Mouse (Mus musculus): ENCODE data around the gene Plxna4.
A peak's percentile ranks its signal among the peaks of the same experiment; 100 is the strongest.
"Not testable (repeated sequence)": the region's sequence is repeated elsewhere in the genome, so short reads cannot be mapped to it uniquely, and the experiment has no call there.

The Plxna4 gene

DNA sequence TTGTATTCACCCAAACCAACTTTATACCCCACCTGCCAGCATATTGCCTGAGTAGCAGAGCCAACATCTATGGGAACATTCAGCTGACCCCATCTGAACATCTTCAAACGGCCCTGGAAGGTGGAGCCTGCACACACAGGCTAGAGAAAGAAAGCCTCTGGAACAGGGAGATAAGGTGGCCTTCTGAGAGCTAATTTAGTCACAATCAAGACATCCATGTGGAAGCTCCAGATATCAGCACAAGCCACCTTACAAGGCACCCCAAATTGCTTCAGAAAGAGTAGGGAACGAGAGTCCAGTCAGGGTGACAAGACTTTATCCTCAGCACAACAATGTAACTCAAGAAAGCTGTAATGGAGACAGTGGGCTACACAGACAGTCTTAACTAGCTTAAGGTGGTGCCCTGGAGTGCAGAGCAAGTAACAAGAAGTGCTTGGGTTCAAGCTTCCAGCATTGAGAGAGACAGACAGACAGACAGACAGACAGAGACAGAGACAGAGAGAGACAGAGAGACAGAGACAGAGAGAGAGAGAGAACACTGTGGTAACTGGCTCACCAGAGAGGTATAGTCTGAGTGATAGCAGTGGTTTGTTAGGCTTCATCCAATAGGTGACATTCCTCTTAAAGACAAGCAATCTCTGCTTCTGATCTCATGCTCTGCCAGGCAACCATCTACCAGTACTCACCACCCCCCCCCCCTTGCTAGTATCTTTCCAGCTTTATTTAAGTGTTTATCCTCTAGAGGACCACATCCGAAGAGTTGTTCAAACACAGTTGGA lies 53.8 kb downstream of the Plxna4 start:
- no peak for DNase-seq

DNA sequence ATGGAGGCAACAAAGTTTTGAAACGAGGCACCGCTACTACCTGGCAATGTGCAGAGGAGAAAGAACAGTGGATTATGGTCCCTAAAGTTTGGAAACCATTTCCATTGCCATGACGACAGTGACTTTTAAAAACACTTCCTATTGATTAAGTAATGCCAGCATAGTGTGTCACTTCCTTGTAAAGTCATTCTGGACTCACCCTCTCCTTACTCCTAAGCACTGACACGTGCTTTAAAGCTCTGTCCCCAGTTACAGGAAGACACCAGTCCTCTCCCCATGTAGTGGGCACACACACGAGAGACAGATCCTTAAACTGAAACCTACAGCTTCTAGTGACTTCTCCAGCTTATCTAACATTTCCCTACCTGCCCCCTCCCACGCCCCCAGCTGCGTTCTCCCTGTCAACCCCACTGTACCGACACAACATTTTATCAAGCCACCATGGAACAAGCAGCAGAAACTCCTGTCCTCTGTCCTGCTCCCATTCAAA lies 59.9 kb downstream of the Plxna4 start:
- no peak for DNase-seq

DNA sequence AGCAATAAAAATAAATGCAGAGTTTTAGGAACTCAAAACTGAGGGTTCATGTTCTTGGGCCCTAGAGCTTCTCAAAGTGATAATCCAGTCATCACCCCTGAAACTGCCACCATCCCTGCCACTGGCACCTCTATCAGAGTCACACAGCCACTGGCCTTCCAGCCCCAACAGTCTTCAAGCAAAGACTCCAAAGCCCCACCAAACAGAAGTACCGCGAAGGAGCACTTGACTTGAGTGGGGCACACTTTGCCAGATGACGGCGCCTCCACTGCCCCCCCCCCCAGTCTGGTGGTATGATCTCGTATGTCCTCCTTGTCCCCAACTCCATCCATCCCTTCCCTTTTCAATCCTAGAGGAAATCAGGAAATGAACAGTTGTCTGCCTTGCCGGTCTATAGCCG lies 60.5 kb downstream of the Plxna4 start:
- DNase-seq: no peak

DNA sequence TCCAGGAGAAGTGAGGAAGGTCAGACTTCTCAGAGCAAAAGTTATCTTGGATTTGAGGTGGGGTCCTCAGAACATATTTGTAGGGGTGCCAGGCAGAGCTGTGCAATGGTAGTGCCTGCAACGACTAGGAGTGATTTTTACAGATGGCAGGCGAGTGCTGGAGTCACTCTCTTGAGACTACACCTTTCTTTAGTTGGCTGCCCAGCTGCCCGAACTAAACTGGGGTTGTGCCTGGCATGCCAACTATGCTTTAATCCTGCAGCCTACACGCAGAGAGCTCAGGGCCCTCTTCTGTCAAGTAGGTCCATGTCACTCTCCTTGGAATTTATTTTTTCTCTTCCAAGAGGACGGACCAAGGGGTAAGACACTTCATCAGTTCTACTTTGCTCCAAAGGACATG lies 61.2 kb downstream of the Plxna4 start:
- no peak for DNase-seq

DNA sequence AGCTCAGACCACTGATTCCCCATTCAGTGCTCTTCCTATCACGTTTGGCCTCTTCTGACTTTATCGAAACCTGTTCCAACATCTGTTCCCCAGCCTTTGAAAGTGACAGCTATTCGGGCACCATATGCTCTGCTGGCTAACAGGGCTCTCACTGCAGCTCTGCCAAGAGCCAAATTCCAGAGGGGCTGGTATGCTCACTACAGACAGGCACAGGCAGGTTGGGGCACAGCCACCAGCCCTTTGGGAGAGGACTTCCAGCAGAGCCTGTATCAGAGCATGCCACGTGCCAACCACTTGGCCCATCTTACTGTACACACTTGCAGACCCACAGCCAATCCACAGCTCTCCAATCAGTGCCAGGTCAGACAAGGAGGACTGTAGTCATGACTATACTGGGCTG lies 67.9 kb downstream of the Plxna4 start:
- DNase-seq: no peak

DNA sequence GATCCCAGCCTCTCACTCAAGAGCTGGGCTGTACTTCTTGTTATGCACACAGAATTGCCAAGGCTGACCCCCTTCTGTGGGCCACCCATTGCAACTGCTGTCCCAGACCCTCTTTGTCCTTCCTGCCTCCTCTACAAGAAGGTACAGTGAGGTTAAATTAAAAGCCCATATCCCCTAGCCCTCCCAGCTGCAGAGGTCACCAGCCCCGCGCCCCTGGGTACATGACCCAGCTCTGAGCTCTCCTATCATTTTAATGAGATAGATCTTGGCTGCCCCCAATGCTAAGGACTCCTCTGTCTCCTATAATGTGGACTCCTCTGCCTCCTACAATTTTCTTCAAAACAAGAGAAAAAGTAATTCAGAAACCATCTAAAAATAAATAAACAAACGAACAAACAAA lies 69.4 kb downstream of the Plxna4 start:
- DNase-seq: no peak

DNA sequence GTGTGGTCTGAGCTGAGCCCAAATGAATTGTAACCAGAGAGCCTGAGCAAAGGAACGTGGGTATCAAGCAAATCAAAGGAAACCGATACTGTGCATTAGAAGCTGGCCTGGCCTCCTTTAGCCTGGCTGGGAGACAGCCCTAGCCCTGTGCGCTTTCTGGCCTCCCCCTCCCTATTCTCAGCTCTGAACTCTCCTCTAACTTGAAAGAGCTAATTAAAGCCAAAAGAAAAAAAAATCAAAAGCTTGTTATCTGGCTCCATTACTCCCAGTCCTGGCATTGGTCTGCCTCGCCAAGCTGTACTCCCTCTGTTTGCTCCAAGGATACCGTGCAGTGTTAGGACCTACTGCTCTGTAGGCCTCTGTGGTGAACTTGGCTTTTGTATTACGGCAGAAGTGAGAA lies 73.9 kb downstream of the Plxna4 start:
- no peak for DNase-seq

DNA sequence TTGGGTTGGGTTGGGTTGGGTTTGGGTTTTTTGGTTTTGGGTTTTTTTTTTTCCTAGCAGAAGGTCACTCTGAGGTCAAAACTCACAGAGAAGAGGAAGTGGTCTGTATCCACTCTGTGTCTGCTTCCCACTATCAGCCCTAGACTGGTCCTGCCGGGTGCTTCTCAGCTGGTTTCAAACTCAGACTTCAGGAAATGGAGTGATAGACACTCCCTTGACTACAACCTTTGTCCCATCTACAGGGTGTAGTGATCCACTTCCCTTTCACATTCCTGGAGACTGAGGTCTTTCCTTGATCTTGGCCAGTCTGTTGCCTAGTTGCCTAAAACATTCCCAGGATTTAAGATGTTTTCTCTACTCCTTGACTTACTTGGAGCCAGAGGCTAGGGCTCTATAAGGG lies 76.0 kb downstream of the Plxna4 start:
- no peak for DNase-seq

DNA sequence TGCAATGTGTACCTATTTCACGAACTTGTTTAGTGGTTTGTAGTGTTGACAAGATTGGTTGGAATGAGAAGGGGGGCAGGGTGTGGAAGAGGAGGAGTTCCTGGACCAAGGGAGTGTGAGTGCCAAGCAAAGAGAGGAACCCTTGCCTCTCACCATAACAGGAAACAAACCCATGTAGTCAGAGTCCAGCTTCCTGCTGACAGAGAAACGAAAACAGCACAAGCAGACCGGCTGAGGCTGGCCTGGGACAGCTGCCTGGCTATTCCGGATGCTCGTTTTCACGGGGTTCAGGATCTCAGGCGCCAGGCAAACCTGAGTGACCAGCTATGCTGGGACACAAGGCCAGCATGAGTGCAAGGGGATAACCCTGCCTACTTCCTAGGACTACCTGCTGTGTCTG lies 77.1 kb downstream of the Plxna4 start:
- DNase-seq: no peak

DNA sequence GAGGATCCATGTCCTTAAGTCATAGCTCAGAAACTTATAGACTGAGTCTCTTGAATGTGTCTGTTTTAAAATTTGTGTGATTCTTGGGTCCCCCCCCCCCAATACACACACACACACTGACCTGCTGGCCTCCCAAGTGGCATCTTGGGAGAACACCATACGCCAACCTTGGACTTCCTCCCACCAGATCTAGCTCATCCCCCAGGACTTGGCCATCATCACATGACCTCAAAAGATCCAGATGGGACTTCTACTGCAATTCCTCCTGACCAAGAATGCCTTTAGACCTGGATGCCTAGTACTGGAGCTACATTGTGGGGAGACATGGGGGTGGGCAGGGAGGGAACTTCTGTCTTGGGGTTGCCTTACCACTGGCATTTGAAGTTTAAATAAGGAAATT lies 77.5 kb downstream of the Plxna4 start:
- no peak for DNase-seq

DNA sequence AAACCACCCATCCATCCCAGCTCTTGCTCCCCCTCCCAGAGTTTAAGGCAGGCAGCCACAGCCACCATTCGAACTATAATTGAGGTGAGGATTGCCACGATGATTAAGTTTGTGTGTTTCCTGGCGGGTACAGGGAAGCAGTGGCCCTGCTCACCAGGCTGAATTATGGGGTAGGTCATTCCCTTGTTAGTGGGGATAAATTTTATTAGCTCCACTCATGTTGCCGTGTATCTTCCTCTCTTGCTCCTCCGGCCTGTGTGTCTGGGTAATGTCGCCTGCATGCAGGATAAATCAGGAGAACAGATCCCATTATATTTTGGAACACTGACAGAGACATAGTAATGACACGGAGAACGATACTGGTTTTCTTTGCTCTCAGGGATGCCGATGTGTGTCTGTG lies 78.9 kb downstream of the Plxna4 start:
- no peak for DNase-seq

DNA sequence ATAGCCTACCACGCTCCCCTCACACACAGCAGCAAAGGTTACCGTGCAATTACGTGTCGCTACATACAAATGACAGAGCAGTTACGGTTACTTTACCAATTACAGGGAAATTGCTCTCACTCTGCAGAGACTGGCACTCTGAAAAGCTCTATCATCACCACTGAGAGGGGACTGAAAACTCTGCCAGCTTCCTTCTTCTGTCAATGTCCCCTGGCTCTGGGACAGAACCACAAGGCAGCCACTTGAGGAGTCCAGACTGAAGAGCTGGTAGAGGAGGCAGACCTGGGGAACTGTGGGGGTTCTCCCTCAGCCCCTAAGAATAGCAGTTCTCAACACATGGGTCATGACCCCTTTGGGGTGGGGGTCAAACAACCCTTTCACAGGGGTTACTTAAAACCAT lies 83.0 kb downstream of the Plxna4 start:
- no peak for DNase-seq

DNA sequence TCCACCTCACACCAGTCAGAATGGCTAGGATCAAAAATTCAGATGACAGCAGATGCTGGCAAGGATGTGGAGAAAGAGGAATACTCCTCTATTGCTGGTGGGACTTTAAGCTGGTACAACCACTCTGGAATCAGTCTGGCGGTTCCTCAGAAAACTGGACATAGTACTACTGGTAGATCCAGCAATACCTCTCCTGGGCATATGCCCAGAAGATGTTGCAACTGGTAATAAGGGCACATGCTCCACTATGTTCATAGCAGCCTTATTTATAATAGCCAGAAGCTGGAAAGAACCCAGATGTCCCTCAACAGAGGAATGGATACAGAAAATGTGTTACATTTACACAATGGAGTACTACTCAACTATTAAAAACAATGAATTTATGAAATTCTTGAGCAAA lies 86.8 kb downstream of the Plxna4 start:
- DNase-seq: not testable (repeated sequence)

DNA sequence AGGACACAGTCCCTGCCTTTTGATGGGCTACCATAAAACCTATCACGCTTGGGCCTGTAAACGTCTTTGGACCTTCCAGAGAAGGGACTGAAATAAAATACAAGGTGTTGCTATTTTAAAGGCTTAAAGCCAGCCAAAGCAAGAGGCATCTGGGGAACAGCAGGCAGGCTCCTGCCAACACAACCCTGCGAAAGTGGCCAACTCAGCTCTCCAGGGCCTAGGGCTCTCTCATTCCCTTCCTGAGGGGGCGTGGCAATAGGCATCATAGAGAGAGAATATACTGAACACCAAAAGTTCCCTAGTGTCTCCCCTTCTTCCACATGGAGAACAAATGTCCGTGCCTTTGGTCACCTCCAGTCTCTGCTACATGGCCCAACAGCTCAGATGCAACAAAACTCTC lies 89.9 kb downstream of the Plxna4 start:
- no peak for DNase-seq

DNA sequence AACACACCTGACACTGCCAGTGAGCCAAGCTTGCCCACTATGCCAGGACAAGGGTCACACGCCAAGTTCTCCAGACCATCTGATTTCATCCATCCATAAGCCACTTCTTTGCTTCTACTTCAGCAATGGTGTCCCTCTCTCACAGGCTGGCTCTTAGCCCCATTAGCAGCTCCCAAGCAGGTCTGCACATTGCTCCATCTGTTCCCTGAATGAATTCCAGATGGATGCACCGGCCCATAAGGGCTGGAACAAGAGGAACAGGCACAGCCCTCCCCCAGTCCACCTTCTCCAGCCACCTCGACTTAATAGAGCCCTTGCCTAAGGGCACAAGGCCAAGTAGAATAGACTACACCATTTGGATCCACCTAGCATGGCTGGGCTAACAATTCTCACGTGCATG lies 91.9 kb downstream of the Plxna4 start:
- DNase-seq: no peak

DNA sequence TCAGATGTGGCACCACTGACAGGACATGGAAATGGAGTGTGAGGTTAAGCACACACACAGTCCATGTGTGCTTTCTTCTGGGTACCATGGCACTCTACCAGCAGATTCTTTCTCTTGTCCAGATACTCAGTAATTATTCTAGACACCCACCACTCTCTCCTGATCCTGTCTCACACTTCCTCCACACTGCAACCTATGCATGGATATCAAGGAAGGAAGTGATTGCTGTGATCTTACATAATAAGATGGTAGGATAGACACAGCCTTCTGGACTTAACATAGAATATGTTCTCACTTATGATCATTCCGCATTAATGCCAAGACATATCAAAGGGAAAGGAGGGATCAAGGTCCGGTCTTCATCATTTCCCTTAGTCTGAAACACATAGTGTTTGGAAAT lies 92.5 kb downstream of the Plxna4 start:
- DNase-seq: no peak

DNA sequence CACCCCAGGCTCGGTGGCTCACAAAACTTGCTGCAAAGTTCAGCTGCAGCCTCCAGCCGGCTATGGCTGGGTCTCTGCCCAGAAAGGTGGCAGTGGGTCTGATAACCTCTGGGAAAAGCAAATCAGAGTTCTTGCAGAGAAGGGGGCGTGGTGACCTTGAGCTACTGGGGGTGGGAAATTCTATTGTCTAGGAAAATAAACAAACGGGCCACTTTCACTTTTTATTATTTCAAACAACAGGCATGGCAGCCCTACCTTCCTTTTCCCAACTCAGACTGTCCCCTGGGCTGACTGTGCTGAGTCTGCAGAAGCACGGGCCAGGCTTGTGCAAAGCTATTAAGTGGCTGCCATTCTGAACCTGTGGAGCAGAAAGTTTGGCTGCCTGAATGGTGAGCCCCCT lies 94.4 kb downstream of the Plxna4 start:
- no peak for DNase-seq

DNA sequence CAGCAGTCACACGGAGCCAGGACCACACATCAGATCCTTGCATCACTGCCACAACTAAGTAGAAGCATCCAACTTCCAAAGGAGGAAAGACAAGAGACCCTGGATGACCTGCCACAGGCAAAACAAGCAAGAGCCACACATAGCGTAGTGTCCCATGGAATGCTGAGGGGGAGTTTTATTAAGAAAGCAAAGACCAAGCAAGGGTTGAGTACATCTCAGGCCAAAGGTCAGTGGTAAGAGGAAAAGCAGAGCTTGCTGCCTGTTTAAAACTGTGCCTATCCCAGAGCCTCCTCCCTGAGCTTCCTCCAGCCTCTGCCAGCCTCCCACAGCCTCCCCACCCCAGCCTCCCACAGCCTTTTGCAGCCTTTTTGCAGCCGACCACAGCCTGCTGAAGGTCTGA lies 100.9 kb downstream of the Plxna4 start:
- DNase-seq: no peak

DNA sequence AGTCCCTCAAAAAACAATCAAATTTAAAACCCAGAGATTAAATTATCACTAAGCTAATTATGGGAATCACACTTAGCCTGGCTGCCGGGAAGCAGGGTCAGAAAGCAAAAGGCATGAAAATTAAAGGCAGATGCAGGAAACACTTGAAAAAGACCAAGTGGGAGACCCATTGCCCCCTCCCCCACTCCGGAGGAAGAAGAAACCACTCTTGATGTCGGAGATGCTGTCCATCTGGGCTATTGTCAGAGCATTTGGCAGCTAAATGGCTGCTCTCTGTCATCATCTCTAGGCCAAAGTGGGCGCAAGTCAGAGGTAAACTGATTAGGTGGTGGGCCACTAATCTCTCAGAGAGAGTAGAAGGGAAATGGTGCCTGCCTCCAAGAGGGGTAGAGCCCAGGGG lies 105.5 kb downstream of the Plxna4 start:
- DNase-seq: no peak

DNA sequence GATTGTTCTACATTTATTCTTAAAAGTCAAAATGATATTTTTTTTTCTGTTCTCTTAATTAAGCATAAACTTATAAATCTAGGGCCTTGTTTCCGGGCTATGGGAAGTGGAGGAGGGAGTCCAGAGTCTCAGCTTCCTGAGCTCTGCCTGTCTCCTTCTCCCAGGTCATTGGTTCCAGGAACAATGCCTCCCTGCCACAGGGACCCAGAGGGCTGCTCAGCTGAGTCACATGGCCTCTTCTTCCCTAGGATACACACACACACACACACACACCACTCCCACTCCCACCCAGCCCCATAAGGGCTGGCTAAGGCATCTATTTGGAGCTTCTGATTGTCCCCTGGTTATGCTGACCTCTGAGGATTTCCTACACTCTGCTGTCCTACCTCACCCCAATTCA lies 107.3 kb downstream of the Plxna4 start:
- no peak for DNase-seq

DNA sequence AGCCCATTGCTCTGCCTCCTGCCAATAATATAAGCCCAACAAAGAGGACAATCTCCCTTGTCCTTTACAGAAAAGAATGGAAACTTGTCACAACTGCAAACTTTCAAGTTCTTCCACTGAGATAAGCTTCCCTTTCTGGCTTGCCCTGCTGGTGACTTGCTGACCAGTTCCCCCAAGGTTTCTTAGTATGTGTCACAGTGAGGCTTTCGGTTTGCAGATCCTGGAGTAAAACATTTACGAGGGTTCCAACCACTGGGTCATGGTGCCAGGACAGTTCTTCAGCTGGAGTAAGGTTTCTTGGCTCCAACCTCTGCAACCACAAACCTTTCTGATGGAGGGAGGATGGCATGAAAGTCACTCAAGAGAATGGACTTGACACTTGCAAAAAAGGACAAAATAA lies 108.2 kb downstream of the Plxna4 start:
- no peak for DNase-seq

DNA sequence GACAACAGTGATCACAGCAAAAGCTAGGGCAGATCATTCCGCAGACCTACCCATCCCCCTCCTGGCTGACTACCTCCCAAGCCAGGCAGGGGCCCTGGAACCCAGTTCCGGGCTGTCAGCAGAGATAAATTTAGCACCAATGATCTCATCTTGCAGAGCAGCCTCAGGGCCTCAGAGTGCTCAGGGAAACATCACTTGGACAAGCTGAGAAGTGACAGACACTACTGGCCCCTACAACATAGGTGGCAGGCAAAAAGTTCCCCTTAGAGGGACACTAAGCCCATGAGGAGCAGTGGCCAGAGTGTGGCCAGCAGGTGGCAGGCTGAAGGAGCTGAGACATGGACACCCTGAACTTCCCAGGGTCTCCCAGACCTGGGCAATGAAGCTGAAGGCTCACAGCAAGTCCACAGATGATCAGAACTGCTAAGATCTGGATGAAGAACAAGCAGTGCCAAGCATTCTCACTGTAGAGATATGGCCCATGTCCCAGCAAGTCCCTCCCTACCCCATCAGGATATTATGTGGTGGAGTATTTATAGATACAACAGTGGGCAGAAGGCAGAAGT lies 108.7 kb downstream of the Plxna4 start:
- peak; percentile 48 for DNase-seq

DNA sequence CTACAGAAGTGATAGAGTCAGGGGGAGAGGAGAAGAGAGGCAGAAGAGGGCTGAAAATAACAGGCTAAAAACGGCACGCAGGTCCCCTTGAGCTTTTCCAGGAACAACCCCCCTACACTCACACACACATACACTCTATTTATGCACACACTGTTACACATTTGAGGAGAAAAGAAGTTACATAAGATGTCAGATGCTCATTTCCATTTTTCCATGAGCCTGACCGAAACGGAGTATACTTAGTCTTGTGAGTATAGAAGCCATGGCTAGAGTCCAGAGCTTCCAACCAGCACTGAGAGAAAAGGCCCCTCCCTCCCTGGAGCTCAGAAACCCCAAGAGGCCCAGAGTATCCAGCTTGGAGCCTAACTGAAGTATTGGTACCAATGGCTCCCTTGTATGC lies 112.0 kb downstream of the Plxna4 start:
- DNase-seq: no peak

DNA sequence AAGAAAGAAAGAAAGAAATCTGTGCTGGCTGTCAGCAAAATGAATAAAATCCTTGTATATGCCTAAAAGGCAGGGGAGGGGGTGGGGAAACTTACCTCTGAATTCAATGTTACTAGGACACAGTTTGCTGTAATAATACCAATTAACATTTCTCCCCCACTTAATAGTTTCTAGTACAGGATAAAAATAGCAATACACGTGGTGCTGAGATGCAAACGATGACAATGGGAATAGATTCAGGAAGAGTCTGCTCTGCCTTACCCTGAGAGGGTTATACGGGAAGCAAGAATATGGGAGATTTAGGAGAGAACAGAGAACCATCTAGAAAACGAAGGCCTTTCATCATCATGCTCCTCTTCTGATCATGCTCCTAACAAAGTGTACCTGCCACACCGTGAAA lies 115.9 kb downstream of the Plxna4 start:
- DNase-seq: no peak

DNA sequence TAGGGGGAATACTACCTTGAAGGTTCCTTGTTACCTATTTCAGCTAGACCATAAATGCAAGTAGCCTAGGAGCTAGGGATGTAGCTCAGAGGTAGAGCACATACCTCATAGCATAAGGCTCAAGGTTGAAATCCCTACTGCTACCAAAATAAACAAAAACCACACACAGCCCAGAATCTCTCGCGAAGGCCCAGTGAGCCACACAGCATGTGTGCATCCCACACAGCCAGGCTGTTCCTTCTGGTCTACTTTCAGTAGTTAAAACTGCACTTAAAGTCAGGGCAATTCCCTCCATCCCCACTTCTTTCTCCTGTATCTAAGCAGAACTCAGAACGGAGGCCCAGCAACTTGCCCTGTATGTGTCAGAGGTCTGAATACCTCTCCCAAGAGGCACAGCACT lies 116.4 kb downstream of the Plxna4 start:
- peak; percentile 52 for DNase-seq

Data from right cerebral cortex, postnatal 25 days (tissue).